Mouse (Mus musculus) hindbrain, embryonic 10.5 days (tissue): ENCODE results near the gene Rnf41. TPM values are rescaled to one million over a fixed set of nuclear protein-coding genes. Genes with fewer than 3 reads are reported as not detected.

Experiments used
- DNase-seq: peaks from one replicate; pipeline ENCODE4 v3.0.0-alpha.2; 2017; ENCODE audit warnings: low spot score
- H3K27ac ChIP-seq: fragments of 300-500 bp; sonication (generic); 2 replicates; pipeline ENCODE4 v1.5.1; 2016; ENCODE audit warnings: mild to moderate bottlenecking, moderate library complexity
- H3K27me3 ChIP-seq: fragments of 300-500 bp; sonication (generic); 2 replicates; pipeline ENCODE4 v1.6.1; 2016; ENCODE audit warnings: mild to moderate bottlenecking; ENCODE audit not compliant: poor library complexity, insufficient read depth, severe bottlenecking
- H3K36me3 ChIP-seq: fragments of 300-500 bp; sonication (generic); 2 replicates; pipeline ENCODE4 v1.6.1; 2016; ENCODE audit warnings: mild to moderate bottlenecking, moderate library complexity
- H3K4me1 ChIP-seq: fragments of 300-500 bp; sonication (generic); replicated peaks from 2 replicates; pipeline ENCODE4 v1.6.1; 2016; ENCODE audit warnings: mild to moderate bottlenecking
- H3K4me3 ChIP-seq: fragments of 300-500 bp; sonication (generic); 2 replicates; pipeline ENCODE4 v1.5.1; 2016; ENCODE audit warnings: mild to moderate bottlenecking, moderate library complexity
- H3K9me3 ChIP-seq: fragments of 300-500 bp; sonication (generic); 2 replicates; pipeline ENCODE4 v1.6.1; 2016; ENCODE audit warnings: mild to moderate bottlenecking, moderate library complexity
- WGBS: fragments of 180-500 bp; shearing (Covaris S2); methylation state at CpG from one replicate; pipeline ENCODE4 v1.1.7; 2016; 5-methylcytosine and 5-hydroxymethylcytosine counted together
- polyA plus RNA-seq: library from polyadenylated mRNA; unstranded; fragments of >200 nt; fragmentation: Nextera tagmentation; extraction: Ambion mirVana; gene quantifications from 2 replicates; pipeline ENCODE4 v1.2.1, GENCODE M21; 2016

Rnf41 gene
- polyA plus RNA-seq, 1 experiment from 2014 or later: 46.7 TPM

- WGBS: under 1% methylated on average over 5 of the region's 5 CpGs
- peak; percentile 53 for DNase-seq
- peaks cover 35% of the 10 kb centered on the region for H3K27me3 ChIP-seq
- peak overlapping the region; percentile 98 for H3K27ac ChIP-seq
- H3K9me3 ChIP-seq: no peaks in the 10 kb centered on the region
- H3K36me3 ChIP-seq: peaks cover 44% of the 10 kb centered on the region
- peak overlapping the region; percentile 95 for H3K4me3 ChIP-seq
- peaks cover 15% of the 10 kb centered on the region for H3K4me1 ChIP-seq
These were observed 48.8 kb downstream of the Rnf41 start for GRCm38 (mm10) chr10:128460270-128460630.

DNA sequence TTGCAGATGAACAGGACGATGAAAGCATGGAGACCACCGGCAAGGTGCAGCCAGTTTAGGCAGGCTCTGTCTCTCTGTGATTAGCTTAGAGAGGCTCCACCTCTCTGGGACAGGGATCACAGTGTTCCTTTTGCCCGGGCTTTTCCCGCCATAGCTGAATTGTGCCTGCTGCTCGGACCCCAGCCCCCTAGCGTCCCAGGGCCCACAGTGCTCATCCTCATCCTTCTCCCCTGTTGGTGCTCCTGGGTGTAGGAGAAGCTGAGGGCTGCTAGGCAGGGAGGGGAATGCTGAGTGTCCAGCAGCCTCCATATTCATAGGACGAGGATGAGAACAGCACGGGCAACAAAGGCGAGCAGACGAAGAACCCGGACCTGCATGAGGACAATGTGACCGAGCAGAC is 62.9 kb downstream of the Rnf41 start:
- no peak for DNase-seq
- Histone ChIP-seq H3K36me3 (peaks cover 100% of the 10 kb centered on the region), H3K27me3 (no peaks in the 10 kb centered on the region), H3K4me3 (no peak overlapping the region), H3K27ac (no peak overlapping the region), H3K4me1 (no peaks in the 10 kb centered on the region), H3K9me3 (no peaks in the 10 kb centered on the region)
- 87% methylated on average over 12 of the region's 12 CpGs for WGBS

DNA sequence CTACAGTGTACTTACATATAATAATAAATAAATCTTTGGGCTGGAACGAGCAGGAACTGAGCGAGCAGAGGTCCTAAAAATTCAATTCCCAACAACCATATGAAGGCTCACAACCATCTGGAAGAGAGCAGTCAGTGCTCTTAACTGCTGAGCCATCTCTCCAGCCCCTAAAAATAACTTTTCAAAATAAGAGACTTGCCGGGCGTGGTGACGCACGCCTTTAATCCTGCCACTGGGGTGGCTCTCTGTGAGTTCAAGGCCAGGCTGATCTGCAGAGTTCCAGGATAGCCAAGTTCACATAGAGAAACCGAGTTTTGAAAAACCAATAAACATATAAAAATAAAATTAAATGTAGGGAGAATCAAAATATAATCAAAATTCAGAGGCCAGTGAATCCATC is 74.9 kb downstream of the Rnf41 start:
- no peak overlapping the region for H3K27ac ChIP-seq
- WGBS: 92% methylated on average over 7 of the region's 7 CpGs
- peaks cover 6% of the 10 kb centered on the region for H3K4me1 ChIP-seq
- peaks cover 99% of the 10 kb centered on the region for H3K36me3 ChIP-seq
- H3K4me3 ChIP-seq: no peak overlapping the region
- DNase-seq: no peak
- no peaks in the 10 kb centered on the region for H3K9me3 ChIP-seq
- H3K27me3 ChIP-seq: no peaks in the 10 kb centered on the region

DNA sequence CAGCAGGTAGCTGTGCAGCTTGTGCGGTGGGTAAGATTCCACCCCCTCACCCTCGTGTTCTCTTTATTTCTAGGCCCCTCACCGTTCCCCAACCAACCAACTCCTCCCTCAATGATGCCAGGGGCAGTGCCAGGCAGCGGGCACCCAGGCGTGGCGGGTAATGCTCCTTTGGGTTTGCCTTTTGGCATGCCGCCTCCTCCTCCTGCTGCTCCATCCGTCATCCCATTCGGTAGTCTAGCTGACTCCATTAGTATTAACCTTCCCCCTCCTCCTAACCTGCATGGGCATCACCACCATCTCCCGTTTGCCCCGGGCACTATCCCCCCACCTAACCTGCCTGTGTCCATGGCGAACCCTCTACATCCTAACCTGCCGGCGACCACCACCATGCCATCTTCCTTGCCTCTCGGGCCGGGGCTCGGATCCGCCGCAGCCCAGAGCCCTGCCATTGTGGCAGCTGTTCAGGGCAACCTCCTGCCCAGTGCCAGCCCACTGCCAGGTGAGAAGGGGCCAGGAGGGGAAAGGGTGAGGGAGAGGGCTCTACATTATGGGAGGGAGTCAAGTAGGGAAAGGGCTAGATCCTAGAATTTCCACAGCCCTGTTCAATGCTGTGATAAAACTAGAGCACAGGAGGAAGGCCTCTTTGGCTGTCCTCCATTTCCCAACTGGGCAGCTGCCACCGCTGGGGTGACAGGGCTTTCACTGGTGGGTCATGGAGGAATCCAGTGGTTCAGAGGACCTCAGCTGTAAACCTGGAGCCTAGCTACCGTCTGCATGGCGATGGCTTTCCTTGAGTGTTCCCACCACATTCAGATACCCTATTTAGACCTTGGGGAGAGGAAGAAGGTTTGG is 76.6 kb downstream of the Rnf41 start:
- DNase-seq: no peak
- H3K27me3 ChIP-seq: no peaks in the 10 kb centered on the region
- H3K4me1 ChIP-seq: peaks cover 21% of the 10 kb centered on the region
- H3K36me3 ChIP-seq: peaks cover 94% of the 10 kb centered on the region
- 92% methylated on average over 22 of the region's 22 CpGs for WGBS
- no peaks in the 10 kb centered on the region for H3K9me3 ChIP-seq
- H3K27ac ChIP-seq: no peak overlapping the region
- no peak overlapping the region for H3K4me3 ChIP-seq

DNA sequence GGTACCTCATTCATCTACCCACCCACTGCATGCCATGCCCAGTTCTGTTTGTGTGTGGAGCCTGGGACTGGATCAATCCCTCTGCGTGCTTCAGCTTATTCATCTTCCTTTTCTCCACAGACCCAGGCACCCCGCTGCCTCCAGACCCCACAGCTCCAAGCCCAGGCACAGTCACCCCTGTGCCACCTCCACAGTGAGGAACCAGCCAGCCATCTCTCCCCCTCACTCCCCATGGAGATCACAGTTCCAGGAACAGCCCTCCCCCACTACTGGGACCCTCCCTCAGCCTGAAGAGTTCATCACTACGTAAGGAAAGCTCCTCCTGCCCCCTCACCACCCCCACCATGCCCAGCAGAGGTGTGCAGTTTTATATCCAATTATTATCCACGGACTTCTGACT is 77.3 kb downstream of the Rnf41 start:
- Histone ChIP-seq H3K27ac (no peak overlapping the region), H3K4me1 (peaks cover 21% of the 10 kb centered on the region), H3K27me3 (no peaks in the 10 kb centered on the region), H3K36me3 (peaks cover 87% of the 10 kb centered on the region), H3K4me3 (no peak overlapping the region), H3K9me3 (no peaks in the 10 kb centered on the region)
- WGBS: 83% methylated on average over 4 of the region's 4 CpGs
- DNase-seq: no peak

GRCm38 (mm10) chr10:128489380-128489779 is 77.9 kb downstream of the Rnf41 start:
- H3K27ac ChIP-seq: no peak overlapping the region
- no peak for DNase-seq
- H3K27me3 ChIP-seq: no peaks in the 10 kb centered on the region
- H3K4me1 ChIP-seq: peaks cover 23% of the 10 kb centered on the region
- no peaks in the 10 kb centered on the region for H3K9me3 ChIP-seq
- H3K4me3 ChIP-seq: no peak overlapping the region
- 75% methylated on average over 5 of the region's 5 CpGs for WGBS
- peaks cover 81% of the 10 kb centered on the region for H3K36me3 ChIP-seq

GRCm38 (mm10) chr10:128489785-128490184 is 78.3 kb downstream of the Rnf41 start:
- no peak for DNase-seq
- H3K27ac ChIP-seq: no peak overlapping the region
- H3K9me3 ChIP-seq: no peaks in the 10 kb centered on the region
- H3K36me3 ChIP-seq: peaks cover 77% of the 10 kb centered on the region
- H3K27me3 ChIP-seq: no peaks in the 10 kb centered on the region
- no peak overlapping the region for H3K4me3 ChIP-seq
- H3K4me1 ChIP-seq: peaks cover 27% of the 10 kb centered on the region
- 60% methylated on average over 4 of the region's 4 CpGs for WGBS

DNA sequence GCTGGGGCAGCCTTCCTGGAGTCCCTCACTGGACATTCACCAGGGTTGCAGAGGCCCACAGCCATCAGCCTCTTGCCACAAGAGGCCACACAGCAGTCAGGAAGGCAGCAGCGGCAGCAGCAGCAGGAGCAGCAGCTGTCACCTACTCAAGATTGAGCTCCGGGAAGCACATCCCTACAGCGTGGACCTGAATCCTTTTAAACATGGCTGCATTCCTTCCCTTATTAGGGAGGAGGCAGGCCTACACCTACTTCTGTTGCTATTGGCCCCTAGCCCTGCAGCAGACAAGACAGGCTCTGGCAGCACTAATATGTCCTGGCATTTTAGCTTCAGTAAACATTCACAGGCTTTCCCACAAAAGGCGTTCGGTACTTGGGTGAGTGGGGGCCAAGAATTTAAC is 78.8 kb downstream of the Rnf41 start:
- peaks cover 31% of the 10 kb centered on the region for H3K4me1 ChIP-seq
- 75% methylated on average over 5 of the region's 5 CpGs for WGBS
- H3K9me3 ChIP-seq: no peaks in the 10 kb centered on the region
- H3K4me3 ChIP-seq: no peak overlapping the region
- DNase-seq: no peak
- H3K27me3 ChIP-seq: no peaks in the 10 kb centered on the region
- peaks cover 74% of the 10 kb centered on the region for H3K36me3 ChIP-seq
- H3K27ac ChIP-seq: no peak overlapping the region

GRCm38 (mm10) chr10:128490912-128491311 is 79.5 kb downstream of the Rnf41 start:
- Histone ChIP-seq H3K27ac (no peak overlapping the region), H3K9me3 (no peaks in the 10 kb centered on the region), H3K4me3 (peak overlapping the region; percentile 74), H3K36me3 (peaks cover 67% of the 10 kb centered on the region), H3K27me3 (no peaks in the 10 kb centered on the region), H3K4me1 (peaks cover 32% of the 10 kb centered on the region)
- 62% methylated on average over 5 of the region's 5 CpGs for WGBS
- DNase-seq: no peak

Other genes starting within 250 kb of the Rnf41 start
- gene Rbms2, start 231.4 kb upstream of the Rnf41 start, polyA plus RNA-seq: 25.7 and 28.6 TPM in 2 replicates
- gene Gls2, start 217.2 kb upstream of the Rnf41 start, polyA plus RNA-seq: 0.57 and 0.93 TPM in 2 replicates
- 27.3 and 27.5 TPM in 2 replicates for gene Spryd4, start 199.8 kb upstream of the Rnf41 start, polyA plus RNA-seq
- 0.22 and 0.24 TPM in 2 replicates for gene Mip, start 185.8 kb upstream of the Rnf41 start, polyA plus RNA-seq
- gene Timeless, start 179.6 kb upstream of the Rnf41 start, polyA plus RNA-seq: 65.9 and 89.7 TPM in 2 replicates
- 0.54 and 0.56 TPM in 2 replicates for gene Apon, start 157.6 kb upstream of the Rnf41 start, polyA plus RNA-seq
- not detected in 2 replicates for gene Apof, start 143.0 kb upstream of the Rnf41 start, polyA plus RNA-seq
- gene Stat2, start 141.1 kb upstream of the Rnf41 start, polyA plus RNA-seq: 14.6 and 19.3 TPM in 2 replicates
- gene Il23a, start 112.9 kb upstream of the Rnf41 start, polyA plus RNA-seq: not detected in 2 replicates
- 42.5 and 43.7 TPM in 2 replicates for gene Pan2, start 108.3 kb upstream of the Rnf41 start, polyA plus RNA-seq
- gene Cnpy2, start 89.2 kb upstream of the Rnf41 start, polyA plus RNA-seq: 252 and 259 TPM in 2 replicates
- gene Cs, start 73.9 kb upstream of the Rnf41 start, polyA plus RNA-seq: 231 and 232 TPM in 2 replicates
- gene Coq10a, start 42.7 kb upstream of the Rnf41 start, polyA plus RNA-seq: 14.5 and 21.6 TPM in 2 replicates
- gene Ankrd52, start 34.5 kb upstream of the Rnf41 start, polyA plus RNA-seq: 9.6 and 10.3 TPM in 2 replicates
- 0.55 TPM in 1 of 2 replicates, not detected in the other for gene Slc39a5, start 10.4 kb upstream of the Rnf41 start, polyA plus RNA-seq
- gene Nabp2, start 165 bp upstream of the Rnf41 start, polyA plus RNA-seq: 144 and 147 TPM in 2 replicates
- 72.2 and 106 TPM in 2 replicates for gene Smarcc2, start 47.6 kb downstream of the Rnf41 start, polyA plus RNA-seq
- 866 and 958 TPM in 2 replicates for gene Myl6, start 82.5 kb downstream of the Rnf41 start, polyA plus RNA-seq
- gene Myl6b, start 87.0 kb downstream of the Rnf41 start, polyA plus RNA-seq: 2.8 TPM in 2 replicates
- 20.2 and 22.0 TPM in 2 replicates for gene Esyt1, start 114.2 kb downstream of the Rnf41 start, polyA plus RNA-seq
- gene Zc3h10, start 136.1 kb downstream of the Rnf41 start, polyA plus RNA-seq: 16.9 and 19.9 TPM in 2 replicates
- gene Rpl41, start 137.6 kb downstream of the Rnf41 start, polyA plus RNA-seq: 2,868 and 3,332 TPM in 2 replicates
- 205 and 257 TPM in 2 replicates for gene Pa2g4, start 154.3 kb downstream of the Rnf41 start, polyA plus RNA-seq
- gene Erbb3, start 178.0 kb downstream of the Rnf41 start, polyA plus RNA-seq: 5.0 and 13.5 TPM in 2 replicates
- 472 and 519 TPM in 2 replicates for gene Rps26, start 215.1 kb downstream of the Rnf41 start, polyA plus RNA-seq
- 2.6 and 3.5 TPM in 2 replicates for gene Ikzf4, start 234.3 kb downstream of the Rnf41 start, polyA plus RNA-seq